Mouse (Mus musculus) B cell, adult 2 months (primary cell): Measurements from ENCODE around the gene Lrrn4cl.
A peak's percentile ranks its signal among the peaks of the same experiment; 100 is the strongest.
"Not testable (repeated sequence)": the region's sequence is repeated elsewhere in the genome, so short reads cannot be mapped to it uniquely, and the experiment has no call there.

Experiments
- DNase-seq, 2 experiments: peaks; one replicate each; pipeline ENCODE4 v3.0.0; 2022

Lrrn4cl gene

GRCm38 (mm10) chr19:8850402-8850901 lies at the start of gene Lrrn4cl:
Gene Lrrn4cl (plus strand): TSS chr19:8850768.
- no peak for DNase-seq

- peak; percentile 88 to 91 for DNase-seq
Observed at GRCm38 (mm10) chr19:8802130-8802821, 48.3 kb upstream of the Lrrn4cl start, which contains the start of gene Zbtb3. Gene Zbtb3 (plus strand): TSS chr19:8802555.

- DNase-seq = no peak
Observed at GRCm38 (mm10) chr19:8803204-8803780, 47.3 kb upstream of the Lrrn4cl start.

- no peak for DNase-seq
Observed at GRCm38 (mm10) chr19:8803879-8804660, 46.5 kb upstream of the Lrrn4cl start.

GRCm38 (mm10) chr19:8806810-8807209 lies 43.8 kb upstream of the Lrrn4cl start:
- DNase-seq = peak; percentile 22 to 34

GRCm38 (mm10) chr19:8815812-8816211 lies 34.8 kb upstream of the Lrrn4cl start:
- DNase-seq = no peak

- no peak for DNase-seq
Observed at GRCm38 (mm10) chr19:8817001-8817400, 33.6 kb upstream of the Lrrn4cl start.

- no peak for DNase-seq
Observed at GRCm38 (mm10) chr19:8818301-8818798, 32.2 kb upstream of the Lrrn4cl start.

GRCm38 (mm10) chr19:8818801-8819595 lies 31.6 kb upstream of the Lrrn4cl start, which contains the start of gene Ttc9c:
Gene Ttc9c (minus strand): TSS chr19:8819333.
- DNase-seq = peak in 1 of 2 experiments; percentile 88

GRCm38 (mm10) chr19:8819596-8820423 lies 30.8 kb upstream of the Lrrn4cl start, which contains the start of gene Hnrnpul2:
Gene Hnrnpul2 (plus strand): TSS chr19:8820010.
- peak; percentile 94 to 95 for DNase-seq

- DNase-seq = no peak
Observed at GRCm38 (mm10) chr19:8820424-8820956, 30.1 kb upstream of the Lrrn4cl start.

GRCm38 (mm10) chr19:8821146-8821545 lies 29.4 kb upstream of the Lrrn4cl start:
- no peak for DNase-seq

- no peak for DNase-seq
Observed at GRCm38 (mm10) chr19:8822696-8823095, 27.9 kb upstream of the Lrrn4cl start.

- DNase-seq = no peak
Observed at GRCm38 (mm10) chr19:8829660-8830059, 20.9 kb upstream of the Lrrn4cl start, which contains the start of gene AC129217.1. Gene AC129217.1 (plus strand): TSS chr19:8829773.

- no peak for DNase-seq
Observed at GRCm38 (mm10) chr19:8830664-8831063, 19.9 kb upstream of the Lrrn4cl start.

- no peak for DNase-seq
Observed at GRCm38 (mm10) chr19:8831262-8831661, 19.3 kb upstream of the Lrrn4cl start.

GRCm38 (mm10) chr19:8832971-8833370 lies 17.6 kb upstream of the Lrrn4cl start:
- DNase-seq = no peak

- not testable (repeated sequence) for DNase-seq
Observed at GRCm38 (mm10) chr19:8836327-8836726, 14.2 kb upstream of the Lrrn4cl start.

- peak; percentile 87 to 89 for DNase-seq
Observed at GRCm38 (mm10) chr19:8837251-8837791, 13.2 kb upstream of the Lrrn4cl start, which contains the start of gene Bscl2. Gene Bscl2 (plus strand): TSS chr19:8837467.

- peak in 1 of 2 experiments; percentile 36 for DNase-seq
Observed at GRCm38 (mm10) chr19:8838041-8838730, 12.4 kb upstream of the Lrrn4cl start.
